Comparison of ENCODE assay signal across 23 mouse cellular contexts in the genomic region with DNA sequence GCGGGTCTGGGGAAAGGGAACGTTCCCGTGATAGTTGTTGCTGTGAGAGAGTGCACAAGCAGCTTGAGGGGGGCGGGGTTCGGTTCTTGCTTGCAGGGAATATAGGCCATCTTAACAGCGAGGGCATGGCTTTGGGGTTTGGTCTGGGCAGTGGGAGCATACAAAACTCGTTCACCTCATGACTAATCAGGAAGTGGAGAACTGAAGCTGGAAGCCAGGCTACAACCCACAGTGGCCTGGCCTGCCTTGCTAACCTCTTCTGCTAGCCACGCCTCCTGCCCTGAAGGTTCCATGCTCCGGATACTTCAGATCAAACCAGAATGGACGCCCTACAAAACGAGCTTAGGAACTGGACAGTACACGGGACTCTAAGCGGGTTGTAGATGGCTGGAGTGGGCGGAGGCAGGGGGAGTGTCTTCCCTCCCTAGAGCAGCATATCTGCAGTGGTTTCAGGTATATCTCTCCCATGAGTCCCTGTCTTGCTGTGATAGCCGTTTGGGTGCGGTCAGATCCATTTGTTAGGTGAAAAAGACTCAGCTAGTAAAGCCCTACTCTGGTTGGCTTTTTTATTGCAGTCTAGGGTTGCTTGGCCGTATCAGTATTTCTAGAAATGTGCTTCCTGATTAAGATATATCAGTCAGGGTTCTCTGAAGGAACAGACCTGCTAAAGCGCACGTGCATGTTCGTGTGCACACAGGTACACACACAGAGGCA. TPM values are rescaled to one million over a fixed set of nuclear protein-coding genes. Genes with fewer than 3 reads are reported as not detected.
DNase-seq lines count a peak whose midpoint lies in the region; ATAC-seq and TF ChIP-seq lines count a peak whose summit lies in the region.
"Had no signal": no experiment of that assay in that cellular context is flagged by ENCODE, and none has a peak within 500 bp of the region (broad histone marks: within the 10 kb centered on the region; RNA-seq: fewer than 3 reads in every experiment).

No protein-coding gene starts in this region.

- TF ChIP-seq EP300 in ES-Bruce4 (IDR thresholded peaks at IDR 0.05; ENCODE audit: insufficient read depth, low read depth, low read length): no peak
- peak; percentile 45; the same call in 1 of the 2 replicates for TF ChIP-seq EP300 in liver, postnatal 0 days (IDR thresholded peaks at IDR 0.05; ENCODE audit: low read depth)

- TF ChIP-seq POLR2A in ES-Bruce4 (IDR thresholded peaks at IDR 0.05; ENCODE audit: insufficient read depth, low read length): no peak

- ATAC-seq in intestine, embryonic 16.5 days: peak; percentile 69
- ATAC-seq in liver, postnatal 0 days: peak; percentile 43
- ATAC-seq: inflammation-experienced regulatory T-cells, adult 6 months had no signal

- H3K4me3 ChIP-seq in ES-Bruce4 (ENCODE audit: low read depth, low read length): peak overlapping the region; percentile 13; the same call in 1 of the 2 replicates
- no peak overlapping the region for H3K4me3 ChIP-seq in intestine, embryonic 16.5 days (ENCODE audit: low read length)
- no peak overlapping the region for H3K4me3 ChIP-seq in liver, postnatal 0 days (ENCODE audit: low read depth, low read length)
- no peak overlapping the region for H3K4me3 ChIP-seq in gastrocnemius, adult 2 months
- H3K4me3 ChIP-seq: embryonic facial prominence, embryonic 12.5 days; forebrain, embryonic 10.5 days; hindbrain, embryonic 12.5 days; left cerebral cortex, adult 2 months; lung, embryonic 15.5 days; midbrain, embryonic 12.5 days had no signal

- H3K9me3 ChIP-seq in ES-Bruce4 (replicated peaks; ENCODE audit: control insufficient read depth, insufficient read depth, low read length, poor library complexity, severe bottlenecking): 0 out of 2 replicates have a peak, but pooled peaks cover 3% of the 10 kb centered on the region
- no peaks in the 10 kb centered on the region for H3K9me3 ChIP-seq in intestine, embryonic 16.5 days (ENCODE audit: control insufficient read depth, low read length)
- H3K9me3 ChIP-seq in liver, postnatal 0 days (ENCODE audit: low read length): no peaks in the 10 kb centered on the region
- H3K9me3 ChIP-seq: embryonic facial prominence, embryonic 12.5 days; forebrain, embryonic 10.5 days; hindbrain, embryonic 12.5 days; lung, embryonic 15.5 days; midbrain, embryonic 12.5 days had no signal

- 0 out of 2 replicates have a peak, but pooled peaks cover 2% of the 10 kb centered on the region for H3K36me3 ChIP-seq in ES-Bruce4 (ENCODE audit: control insufficient read depth, insufficient read depth, low read length, poor library complexity, severe bottlenecking)
- no peaks in the 10 kb centered on the region for H3K36me3 ChIP-seq in intestine, embryonic 16.5 days (ENCODE audit: control insufficient read depth, insufficient read depth, low read length)
- no peaks in the 10 kb centered on the region for H3K36me3 ChIP-seq in liver, postnatal 0 days (replicated peaks; ENCODE audit: insufficient read depth, low read length)
- H3K36me3 ChIP-seq: embryonic facial prominence, embryonic 12.5 days; lung, embryonic 15.5 days; midbrain, embryonic 12.5 days had no signal

- intact Hi-C loops in gastrocnemius, adult 2 months (cut with DNase I): no loop called here

- no peaks in the 10 kb centered on the region for H3K27me3 ChIP-seq in ES-Bruce4 (ENCODE audit: control insufficient read depth, insufficient read depth, low read length, poor library complexity, severe bottlenecking)
- H3K27me3 ChIP-seq in intestine, embryonic 16.5 days (replicated peaks; ENCODE audit: control insufficient read depth, insufficient read depth, low read length): no peaks in the 10 kb centered on the region
- no peaks in the 10 kb centered on the region for H3K27me3 ChIP-seq in liver, postnatal 0 days (ENCODE audit: insufficient read depth, low read length)
- H3K27me3 ChIP-seq: embryonic facial prominence, embryonic 12.5 days; hindbrain, embryonic 12.5 days; lung, embryonic 15.5 days; midbrain, embryonic 12.5 days had no signal

- WGBS in intestine, embryonic 16.5 days: 86% methylated on average over 20 of the region's 20 CpGs
- 61% methylated on average over 20 of the region's 20 CpGs for WGBS in liver, postnatal 0 days (ENCODE audit: insufficient replicate concordance)

- DNase-seq in c-Kit-positive CD71-positive TER-119-negative erythroid progenitor cells, embryonic 14.5 days (ENCODE audit: low read depth): peak; percentile 74
- no peak for DNase-seq in liver, postnatal 0 days
- no peak for DNase-seq in embryo, embryonic 10.5 days (ENCODE audit: low spot score)
- DNase-seq in gastrocnemius, adult 2 months: no peak
- no peak for DNase-seq in ovary, postnatal 36 days (ENCODE audit: low spot score)
- no peak for DNase-seq in adrenal gland, adult 8-10 months
- DNase-seq: adrenal gland, adult 2 months; cerebellum, adult 2 months; gastrocnemius, postnatal 10 days; kidney, postnatal 10 days; retina, postnatal 1 day; right cerebral cortex, postnatal 4 days; thymus, adult 2 months had no signal

- no peak overlapping the region for H3K27ac ChIP-seq in ES-Bruce4 (ENCODE audit: insufficient read depth, low read length)
- no peak overlapping the region for H3K27ac ChIP-seq in intestine, embryonic 16.5 days (ENCODE audit: low read length)
- H3K27ac ChIP-seq in liver, postnatal 0 days (ENCODE audit: low read depth): no peak overlapping the region
- H3K27ac ChIP-seq in gastrocnemius, adult 2 months: no peak overlapping the region
- H3K27ac ChIP-seq: embryonic facial prominence, embryonic 12.5 days; forebrain, embryonic 10.5 days; hindbrain, embryonic 12.5 days; left cerebral cortex, adult 2 months; lung, embryonic 15.5 days; midbrain, embryonic 12.5 days had no signal

- H3K4me2 ChIP-seq in intestine, embryonic 16.5 days (ENCODE audit: low read depth, low read length): no peak overlapping the region
- peak overlapping the region; percentile 45 for H3K4me2 ChIP-seq in liver, postnatal 0 days (ENCODE audit: low read depth, low read length)
- H3K4me2 ChIP-seq: embryonic facial prominence, embryonic 12.5 days; hindbrain, embryonic 12.5 days; lung, embryonic 15.5 days; midbrain, embryonic 12.5 days had no signal

- H3K4me1 ChIP-seq in ES-Bruce4 (ENCODE audit: control insufficient read depth, insufficient read depth, low read length): peaks cover 1% of the 10 kb centered on the region
- no peaks in the 10 kb centered on the region for H3K4me1 ChIP-seq in intestine, embryonic 16.5 days (ENCODE audit: control insufficient read depth, insufficient read depth, low read length)
- peaks cover 4% of the 10 kb centered on the region; the same call in 1 of the 2 replicates for H3K4me1 ChIP-seq in liver, postnatal 0 days (ENCODE audit: insufficient read depth)
- H3K4me1 ChIP-seq: lung, embryonic 15.5 days had no signal

- no peak for TF ChIP-seq CTCF in ES-Bruce4 (IDR thresholded peaks at IDR 0.05; ENCODE audit: low read depth, low read length)
- TF ChIP-seq CTCF in liver, postnatal 0 days (IDR thresholded peaks at IDR 0.05; ENCODE audit: low read depth): no peak
- TF ChIP-seq CTCF in gastrocnemius, adult 2 months (IDR thresholded peaks at IDR 0.05): no peak

- H3K9ac ChIP-seq in ES-Bruce4 (ENCODE audit: low read depth, poor library complexity, severe bottlenecking): no peak overlapping the region
- no peak overlapping the region for H3K9ac ChIP-seq in intestine, embryonic 16.5 days (ENCODE audit: low read depth, low read length)
- no peak overlapping the region for H3K9ac ChIP-seq in liver, postnatal 0 days (replicated peaks)
- H3K9ac ChIP-seq: embryonic facial prominence, embryonic 12.5 days; hindbrain, embryonic 12.5 days; lung, embryonic 15.5 days; midbrain, embryonic 12.5 days had no signal

RNA-seq across cellular contexts. Expression of a gene that starts 49.4 kb away (rescaled TPM):
- polyA plus RNA-seq in ES-Bruce4 (2011; ENCODE audit: insufficient read depth, insufficient read length, low read depth, missing spikeins): 36.4 and 36.6 TPM in 2 replicates
- 17.1 and 17.8 TPM in 2 replicates for polyA plus RNA-seq in intestine, embryonic 16.5 days (2015; fragmentation: Nextera tagmentation; extraction: Ambion mirVana)
- 6.5 and 6.8 TPM in 2 replicates for polyA plus RNA-seq in liver, postnatal 0 days (2015; fragmentation: Nextera tagmentation; extraction: Ambion mirVana)
- 1 to 10 TPM in 1 of 2 experiments, under 1 TPM in 1; 0.64 to 1.5 TPM for total RNA-seq in gastrocnemius, adult 2 months (2021)
- total RNA-seq in adrenal gland, adult 8-10 months (2022): 1 to 10 TPM in 3 of 4 experiments, under 1 TPM in 1; 0.99 to 2.0 (median 1.5) TPM
- polyA plus RNA-seq: C2C12 had no signal
